Mouse (Mus musculus): Measurements from ENCODE around the gene Ceacam3. TPM values are rescaled to one million over a fixed set of nuclear protein-coding genes. Genes with fewer than 3 reads are reported as not detected.
"Not testable (repeated sequence)": the region's sequence is repeated elsewhere in the genome, so short reads cannot be mapped to it uniquely, and the experiment has no call there.

Ceacam3 gene
- not detected for total RNA-seq (2021)
- long read RNA-seq, experiment 1: 0 reads
- long read RNA-seq, experiment 2: 0 reads

DNA sequence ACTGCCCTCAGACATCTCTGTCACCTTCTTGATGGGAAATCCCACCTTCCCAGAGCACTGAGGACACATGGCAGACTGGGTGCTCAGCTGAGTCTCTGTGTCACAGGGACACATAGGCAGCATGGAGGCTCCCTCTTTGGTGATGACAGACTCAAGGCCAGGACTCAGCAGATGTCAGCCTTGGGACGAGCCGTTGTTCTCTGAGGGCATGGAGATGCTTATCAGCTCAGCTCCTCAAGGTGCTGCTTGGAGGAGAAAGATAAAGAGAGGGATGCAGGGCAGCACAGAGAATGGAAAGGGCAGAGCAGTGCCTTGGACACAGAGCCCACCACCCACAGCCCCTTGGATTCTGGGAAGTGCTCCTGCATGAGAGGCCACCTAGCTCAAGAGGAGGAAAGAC, at the start of gene Ceacam3:
TSS of gene Ceacam3 (plus strand) at position 352 of the 400 bp plus-strand sequence.
- DNase-seq: no peak

DNA sequence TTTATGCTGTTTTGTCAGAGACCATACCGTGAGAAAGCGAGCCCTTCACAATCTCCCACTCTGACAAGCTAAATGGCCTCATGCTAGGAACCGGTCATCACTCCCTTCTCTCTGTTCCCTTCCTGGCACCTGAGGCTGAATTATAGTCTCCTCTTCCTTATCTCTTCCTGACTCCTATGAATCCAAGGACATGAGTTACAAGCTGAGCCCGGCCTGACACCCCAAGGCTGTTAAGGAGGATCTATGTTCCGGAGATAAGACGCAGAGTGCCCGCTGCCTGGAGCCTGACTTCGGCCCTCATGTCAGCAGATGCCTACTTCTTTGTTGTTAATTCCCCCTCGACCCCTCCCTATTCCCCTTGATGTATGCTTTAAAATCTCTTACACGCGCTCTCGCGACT, 48.5 kb upstream of the Ceacam3 start:
- DNase-seq: not testable (repeated sequence)

- no peak for DNase-seq
Observed at GRCm38 (mm10) chr7:17135307-17135706, 14.8 kb upstream of the Ceacam3 start.

DNA sequence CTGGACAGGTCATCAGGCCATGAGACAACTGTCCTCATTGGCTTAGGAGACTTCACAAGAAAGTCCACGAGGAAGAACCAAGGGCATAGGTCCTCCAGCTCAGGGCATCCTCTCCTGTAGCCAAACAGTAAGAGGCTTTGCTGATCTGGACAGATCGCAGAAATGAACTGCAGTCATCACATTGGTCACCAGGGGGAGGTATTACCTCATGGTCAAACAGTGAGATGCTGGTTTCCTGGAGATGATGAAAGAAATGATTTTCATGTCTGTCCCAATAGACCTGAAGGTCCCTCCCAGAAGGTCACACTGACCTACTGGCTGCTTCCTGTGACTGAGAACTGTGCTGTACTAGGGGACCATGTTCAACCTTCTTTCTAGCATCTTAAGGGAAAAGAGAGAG, 5.6 kb downstream of the Ceacam3 start:
- no peak for DNase-seq

- no peak for DNase-seq
Observed at GRCm38 (mm10) chr7:17156885-17157677, 7.0 kb downstream of the Ceacam3 start.

- no peak for DNase-seq
Observed at GRCm38 (mm10) chr7:17159011-17159410, 8.9 kb downstream of the Ceacam3 start.

DNA sequence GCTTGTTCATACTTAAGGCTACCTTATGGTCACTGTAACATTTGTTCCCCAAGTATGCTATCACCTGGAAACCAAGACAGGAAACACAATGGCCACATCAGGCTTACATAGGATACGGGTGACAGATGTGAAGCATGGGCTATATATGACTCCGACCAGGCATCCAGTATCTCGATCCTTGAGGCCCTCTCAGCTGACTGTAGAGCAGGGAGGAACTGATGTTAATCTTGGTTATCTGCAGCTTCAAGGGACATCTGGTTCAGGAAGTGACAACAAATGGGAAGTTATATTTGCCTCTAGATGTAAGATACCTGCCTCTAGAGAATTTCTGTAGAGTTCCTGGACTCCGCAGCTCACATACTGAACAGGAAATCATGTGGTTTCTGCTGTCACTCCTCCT, 21.7 kb downstream of the Ceacam3 start:
- DNase-seq: no peak

DNA sequence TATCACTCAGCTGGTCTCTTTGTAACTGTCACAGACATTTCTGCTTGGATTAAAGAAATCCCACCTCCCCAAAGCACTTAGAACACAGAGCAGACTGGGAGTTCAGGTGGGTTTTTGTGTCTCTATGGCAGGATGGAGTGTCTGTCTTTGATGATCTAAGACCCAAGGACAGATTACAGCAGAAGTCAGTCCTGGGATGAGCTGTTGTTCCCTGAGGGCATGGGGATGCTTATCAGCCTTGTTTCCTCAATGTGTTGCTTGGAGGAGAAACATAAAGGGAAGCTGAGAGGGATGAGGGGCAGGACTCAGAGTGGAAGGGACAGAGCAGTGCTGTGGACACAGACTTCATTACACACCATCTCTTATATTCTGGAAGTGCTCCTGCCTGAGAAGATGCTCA, 53.1 kb downstream of the Ceacam3 start, which contains the start of gene Psg29:
TSS of gene Psg29 (plus strand) at position 301 of the 400 bp plus-strand sequence.
- DNase-seq: no peak

- DNase-seq: no peak
Observed at GRCm38 (mm10) chr7:17205530-17206184, 55.6 kb downstream of the Ceacam3 start.

Other genes with a start within 250 kb of the Ceacam3 start
- gene Ptgir, start 243.8 kb upstream of the Ceacam3 start, total RNA-seq (2021): 1 to 10 TPM; 1.8 to 2.9 TPM
- gene Calm3, start 226.2 kb upstream of the Ceacam3 start, total RNA-seq (2021): 100 to 1,000 TPM; 255 to 271 TPM
- 10 to 100 TPM; 20.6 to 24.5 TPM for gene Pnmal2, start 205.6 kb upstream of the Ceacam3 start, total RNA-seq (2021)
- under 1 TPM; 0.16 to 0.21 TPM for gene Pnmal1, start 190.6 kb upstream of the Ceacam3 start, total RNA-seq (2021)
- under 1 TPM in 1 of 2 experiments, not detected in 1; 0.16 TPM for gene Gm42372, start 167.2 kb upstream of the Ceacam3 start, total RNA-seq (2021)
- 10 to 100 TPM; 10.7 to 13.3 TPM for gene Ccdc8, start 157.6 kb upstream of the Ceacam3 start, total RNA-seq (2021)
- 10 to 100 TPM; 54.1 to 69.8 TPM for gene Ppp5c, start 122.4 kb upstream of the Ceacam3 start, total RNA-seq (2021)
- 1 to 10 TPM; 1.9 to 3.1 TPM for gene Hif3a, start 87.9 kb upstream of the Ceacam3 start, total RNA-seq (2021)
- under 1 TPM; 0.05 to 0.14 TPM for gene Psg16, start 76.2 kb upstream of the Ceacam3 start, total RNA-seq (2021)
- not detected for gene Psg29, start 53.2 kb downstream of the Ceacam3 start, total RNA-seq (2021)

All from gastrocnemius, postnatal 10 days (tissue).